Mouse (Mus musculus) embryonic facial prominence, embryonic 12.5 days (tissue): ENCODE measurements around the gene Srebf2. TPM values are rescaled to one million over a fixed set of nuclear protein-coding genes. Genes with fewer than 3 reads are reported as not detected.

ENCODE experiments used
- ATAC-seq: fragments of 200-750 bp; cut with Nextera tagmentation; 2 replicates; pipeline ENCODE4 v1.8.0; 2017; ENCODE audit not compliant: insufficient number of reproducible peaks, insufficient read depth, low FRiP score, low TSS enrichment
- H3K27ac ChIP-seq: fragments of 300-500 bp; sonication (generic); 2 replicates; pipeline ENCODE4 v1.5.1; 2016; ENCODE audit warnings: mild to moderate bottlenecking
- H3K27me3 ChIP-seq: fragments of 300-500 bp; sonication (generic); 2 replicates; pipeline ENCODE4 v1.6.1; 2016; ENCODE audit warnings: mild to moderate bottlenecking, moderate library complexity
- H3K36me3 ChIP-seq: fragments of 300-500 bp; sonication (generic); 2 replicates; pipeline ENCODE4 v1.6.1; 2016; ENCODE audit warnings: mild to moderate bottlenecking
- H3K4me1 ChIP-seq: fragments of 300-500 bp; sonication (generic); 2 replicates; pipeline ENCODE4 v1.6.1; 2016
- H3K4me2 ChIP-seq: fragments of 300-500 bp; sonication (generic); replicated peaks from 2 replicates; pipeline ENCODE4 v1.6.1; 2016; ENCODE audit warnings: mild to moderate bottlenecking, moderate library complexity
- H3K4me3 ChIP-seq: fragments of 300-500 bp; sonication (generic); 2 replicates; pipeline ENCODE4 v1.5.1; 2016; ENCODE audit warnings: mild to moderate bottlenecking
- H3K9ac ChIP-seq: fragments of 300-500 bp; sonication (generic); 2 replicates; pipeline ENCODE4 v1.6.1; 2016; ENCODE audit warnings: mild to moderate bottlenecking, moderate library complexity
- H3K9me3 ChIP-seq: fragments of 300-500 bp; sonication (generic); 2 replicates; pipeline ENCODE4 v1.6.1; 2016; ENCODE audit warnings: mild to moderate bottlenecking, moderate library complexity
- WGBS: fragments of 180-500 bp; shearing (Covaris S2); methylation state at CpG from one replicate; pipeline ENCODE4 v1.1.7; 2016; 5-methylcytosine and 5-hydroxymethylcytosine counted together
- polyA plus RNA-seq: library from polyadenylated mRNA; unstranded; fragments of >200 nt; fragmentation: Nextera tagmentation; extraction: Ambion mirVana; gene quantifications from 2 replicates; pipeline ENCODE4 v1.2.1, GENCODE M21; 2016

Gene Srebf2
- polyA plus RNA-seq, 1 experiment from 2014 or later, result 200 TPM

DNA sequence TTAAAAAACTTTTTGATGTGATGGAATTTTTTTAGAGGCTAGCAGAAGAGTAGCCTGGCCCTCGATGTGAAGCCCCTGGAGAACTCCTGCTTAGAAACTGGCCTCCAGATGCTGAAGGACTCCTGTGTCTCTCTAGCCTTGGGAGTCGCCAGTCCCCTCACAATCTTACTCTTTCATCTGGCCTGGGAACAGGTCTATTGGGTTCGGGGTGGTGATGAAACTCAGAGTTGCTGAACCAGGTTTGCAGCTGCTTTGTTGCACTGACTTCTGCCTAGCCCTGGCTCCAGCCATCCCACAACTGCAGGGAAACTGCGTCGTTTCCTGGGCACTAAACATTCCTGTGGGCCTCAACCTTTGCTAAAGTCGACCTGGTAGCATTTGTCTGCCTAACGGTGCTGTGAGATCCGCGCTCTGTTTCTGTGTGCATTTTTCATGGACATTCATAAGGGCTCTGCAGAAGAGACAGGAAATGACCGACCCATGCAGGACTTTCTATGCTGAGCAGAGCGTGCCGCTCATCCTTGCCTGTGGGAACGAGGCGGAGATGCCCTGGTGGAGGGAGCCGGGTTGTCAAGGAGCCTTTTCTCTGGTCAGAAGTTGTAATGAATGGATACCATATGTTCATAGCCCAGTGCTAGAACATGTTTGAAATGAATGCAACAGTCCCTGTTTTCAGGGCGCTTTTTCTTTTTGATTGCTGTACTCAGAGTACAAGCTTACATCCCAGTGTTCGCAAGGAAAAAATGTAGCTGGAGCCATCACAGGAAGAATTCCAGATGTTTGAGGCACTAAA lies 11.5 kb downstream of the Srebf2 start:
- Histone ChIP-seq H3K27me3 (no peaks in the 10 kb centered on the region), H3K4me2 (0 out of 2 replicates have a peak overlapping the region, but pooled peaks have one; percentile 20), H3K4me3 (no peak overlapping the region), H3K36me3 (peaks cover 5% of the 10 kb centered on the region; the same call in 1 of the 2 replicates), H3K27ac (peak overlapping the region; percentile 84), H3K9ac (no peak overlapping the region), H3K4me1 (peaks cover 55% of the 10 kb centered on the region), H3K9me3 (no peaks in the 10 kb centered on the region)
- 47% methylated on average over 17 of the region's 17 CpGs for WGBS
- ATAC-seq, result no peak

DNA sequence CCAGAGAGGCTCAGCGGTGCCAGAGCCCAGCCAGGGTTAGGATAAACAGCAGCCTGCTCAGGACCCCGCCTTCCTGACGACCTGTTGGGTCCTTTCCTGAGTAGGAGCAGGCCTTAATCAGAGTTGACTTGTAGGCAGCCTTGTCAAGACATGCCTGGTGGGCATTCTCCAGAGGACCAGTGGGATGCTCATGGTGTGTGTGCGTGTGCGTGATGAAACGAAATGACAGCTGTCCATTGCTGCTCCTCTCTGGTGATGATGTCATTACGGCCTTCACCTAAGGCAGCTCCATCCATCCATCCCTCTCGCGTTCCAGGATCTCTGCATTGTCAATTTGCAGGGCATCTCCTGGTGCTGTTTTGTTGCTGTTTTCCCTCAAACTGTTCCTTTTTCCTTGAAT lies 12.5 kb downstream of the Srebf2 start:
- peaks cover 5% of the 10 kb centered on the region; the same call in 1 of the 2 replicates for H3K36me3 ChIP-seq
- H3K4me1 ChIP-seq, result peaks cover 54% of the 10 kb centered on the region
- WGBS, result 78% methylated on average over 9 of the region's 9 CpGs
- H3K9me3 ChIP-seq, result no peaks in the 10 kb centered on the region
- H3K27me3 ChIP-seq, result no peaks in the 10 kb centered on the region
- no peak for ATAC-seq
- no peak overlapping the region for H3K27ac ChIP-seq
- H3K9ac ChIP-seq, result no peak overlapping the region
- no peak overlapping the region for H3K4me2 ChIP-seq
- no peak overlapping the region for H3K4me3 ChIP-seq

DNA sequence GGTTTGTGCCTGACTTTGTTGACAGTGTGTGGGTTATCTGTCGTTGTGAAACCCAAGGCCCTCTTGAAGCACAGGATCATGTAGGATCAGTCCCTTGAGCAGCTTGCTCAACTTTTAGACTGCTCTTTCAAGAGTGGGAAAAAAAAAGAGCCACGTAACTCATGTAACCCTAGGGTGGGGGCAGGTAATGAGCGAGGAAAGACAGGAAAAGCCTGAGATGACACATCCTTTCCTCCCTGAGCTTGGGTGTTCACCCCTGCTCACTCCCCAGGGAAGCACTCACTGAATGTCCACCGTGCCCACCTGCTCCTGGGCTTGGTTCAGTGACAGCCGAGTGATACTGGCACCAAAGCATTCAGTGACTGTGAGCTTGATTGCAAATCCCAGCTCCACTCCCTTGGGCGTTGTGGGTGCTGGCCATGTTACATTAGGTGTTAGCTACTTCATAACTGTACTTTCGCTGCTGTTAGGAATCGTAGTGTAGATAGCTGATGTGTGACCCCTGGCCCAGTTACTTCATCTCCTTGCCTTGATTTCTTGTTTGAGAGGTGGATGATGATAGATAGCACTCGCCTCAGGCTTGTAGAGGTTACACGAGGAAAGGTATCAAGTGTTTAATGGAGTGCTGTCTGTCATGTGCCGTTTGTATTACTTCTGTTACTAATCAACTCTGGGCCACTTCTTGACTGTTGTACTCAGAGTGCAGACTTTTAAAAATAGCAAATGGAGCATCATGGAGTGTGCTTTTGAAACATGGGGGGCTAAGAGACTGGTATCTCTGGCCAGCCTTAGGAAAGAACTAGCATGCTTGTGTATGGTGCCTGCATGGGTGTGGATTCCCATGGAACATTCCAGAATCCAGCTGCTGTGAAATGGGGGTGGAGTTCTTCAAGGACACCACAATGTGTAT lies 14.0 kb downstream of the Srebf2 start:
- Histone ChIP-seq H3K27me3 (no peaks in the 10 kb centered on the region), H3K4me2 (no peak overlapping the region), H3K4me1 (peaks cover 54% of the 10 kb centered on the region), H3K27ac (0 out of 2 replicates have a peak overlapping the region, but pooled peaks have one; percentile 7), H3K36me3 (peaks cover 5% of the 10 kb centered on the region; the same call in 1 of the 2 replicates), H3K4me3 (no peak overlapping the region), H3K9ac (no peak overlapping the region), H3K9me3 (no peaks in the 10 kb centered on the region)
- no peak for ATAC-seq
- WGBS, result 74% methylated on average over 11 of the region's 11 CpGs

DNA sequence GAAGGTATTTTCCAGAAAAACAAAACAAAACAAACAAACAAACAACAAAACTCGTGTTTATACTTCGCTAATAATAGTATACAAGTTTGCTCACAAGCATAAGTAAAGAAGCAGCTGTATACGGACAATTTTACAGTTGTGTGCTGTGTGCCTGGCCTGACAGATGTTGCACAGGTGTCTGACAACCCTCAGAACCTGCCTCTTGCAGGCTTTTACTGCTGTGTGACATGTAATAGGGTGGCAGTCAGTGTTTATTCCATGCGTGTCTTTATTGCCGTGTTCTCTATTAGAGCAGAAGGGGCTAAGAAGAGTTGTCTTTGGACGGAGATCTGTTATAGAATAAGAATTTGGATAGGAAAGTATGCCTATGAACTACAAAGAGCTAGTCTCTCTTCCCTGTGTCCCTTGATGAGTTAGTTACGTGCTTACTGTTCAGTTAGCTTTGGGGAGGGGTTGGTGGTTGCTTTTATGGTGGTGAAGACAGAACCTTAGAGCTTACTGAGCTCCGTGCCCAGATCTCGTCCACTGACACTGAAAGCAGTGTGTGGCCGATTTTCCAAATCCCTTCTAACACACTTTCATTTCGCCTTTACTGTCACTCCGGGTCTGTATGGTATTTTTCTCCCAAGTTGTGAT lies 15.1 kb downstream of the Srebf2 start:
- 91% methylated on average over 12 of the region's 12 CpGs for WGBS
- Histone ChIP-seq H3K36me3 (no peaks in the 10 kb centered on the region), H3K9me3 (no peaks in the 10 kb centered on the region), H3K4me1 (peaks cover 60% of the 10 kb centered on the region), H3K27me3 (no peaks in the 10 kb centered on the region), H3K4me3 (no peak overlapping the region), H3K4me2 (no peak overlapping the region), H3K9ac (no peak overlapping the region), H3K27ac (no peak overlapping the region)
- no peak for ATAC-seq

DNA sequence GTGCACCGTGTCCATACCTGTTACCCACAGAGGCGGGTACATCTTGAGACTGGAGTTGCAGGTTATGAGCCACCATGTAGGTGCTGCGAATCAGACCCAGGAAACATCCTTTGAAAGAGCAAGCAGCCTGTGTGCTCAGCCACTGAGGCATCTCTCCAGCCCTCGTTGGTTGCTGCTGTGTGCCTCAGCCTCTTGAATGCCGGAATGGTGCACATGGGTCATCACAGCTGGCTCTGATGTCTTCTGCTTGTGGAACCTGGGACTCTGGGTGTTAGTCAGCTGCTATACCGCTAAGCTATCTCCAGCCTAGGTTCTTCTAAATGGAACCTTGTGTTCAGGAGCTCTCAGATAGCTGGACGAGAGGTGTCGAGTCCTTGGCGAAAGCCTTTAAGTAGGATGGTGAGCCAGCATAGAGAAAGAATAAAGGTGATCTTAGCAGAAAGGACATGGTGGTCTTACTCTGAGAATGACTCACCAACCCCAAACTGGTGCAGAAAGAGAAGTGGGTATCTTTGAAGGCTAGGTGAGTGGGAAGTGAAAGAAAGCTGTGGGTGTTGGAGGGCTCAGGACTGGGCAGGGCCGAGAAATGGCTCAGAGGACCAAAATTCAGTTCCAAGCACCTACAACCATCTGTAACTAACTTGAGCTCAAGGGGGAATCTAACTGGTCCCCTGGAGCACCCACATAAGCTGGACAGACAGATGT lies 16.5 kb downstream of the Srebf2 start:
- peaks cover 57% of the 10 kb centered on the region for H3K4me1 ChIP-seq
- 83% methylated on average over 10 of the region's 10 CpGs for WGBS
- H3K27ac ChIP-seq, result no peak overlapping the region

DNA sequence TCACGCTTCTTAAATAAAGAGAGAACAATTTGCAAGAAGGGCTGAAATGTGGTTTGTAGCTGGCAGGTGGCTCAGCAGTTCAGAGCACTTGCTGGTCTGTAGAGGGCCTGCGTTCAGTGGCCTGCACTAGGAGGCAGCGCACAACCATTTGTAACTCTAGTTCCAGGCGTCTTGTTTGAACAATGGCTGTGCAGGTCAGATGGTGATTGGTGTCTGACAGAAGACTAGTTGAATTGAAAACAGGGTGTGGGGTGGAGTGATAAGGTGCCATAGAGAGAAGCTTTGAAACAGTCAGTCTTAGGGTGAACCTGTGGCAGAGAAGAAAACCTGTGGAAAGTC lies 17.0 kb downstream of the Srebf2 start:
- Histone ChIP-seq H3K4me2 (no peak overlapping the region), H3K36me3 (no peaks in the 10 kb centered on the region), H3K9me3 (no peaks in the 10 kb centered on the region), H3K27me3 (no peaks in the 10 kb centered on the region), H3K9ac (no peak overlapping the region), H3K27ac (no peak overlapping the region), H3K4me3 (no peak overlapping the region), H3K4me1 (peaks cover 53% of the 10 kb centered on the region)
- ATAC-seq, result no peak
- 66% methylated on average over 4 of the region's 4 CpGs for WGBS

More for the DNA sequence above, 16.5 kb downstream of the Srebf2 start:
- Histone ChIP-seq H3K4me3 (no peak overlapping the region), H3K9ac (no peak overlapping the region), H3K36me3 (no peaks in the 10 kb centered on the region), H3K9me3 (no peaks in the 10 kb centered on the region), H3K4me2 (no peak overlapping the region), H3K27me3 (no peaks in the 10 kb centered on the region)
- no peak for ATAC-seq

DNA sequence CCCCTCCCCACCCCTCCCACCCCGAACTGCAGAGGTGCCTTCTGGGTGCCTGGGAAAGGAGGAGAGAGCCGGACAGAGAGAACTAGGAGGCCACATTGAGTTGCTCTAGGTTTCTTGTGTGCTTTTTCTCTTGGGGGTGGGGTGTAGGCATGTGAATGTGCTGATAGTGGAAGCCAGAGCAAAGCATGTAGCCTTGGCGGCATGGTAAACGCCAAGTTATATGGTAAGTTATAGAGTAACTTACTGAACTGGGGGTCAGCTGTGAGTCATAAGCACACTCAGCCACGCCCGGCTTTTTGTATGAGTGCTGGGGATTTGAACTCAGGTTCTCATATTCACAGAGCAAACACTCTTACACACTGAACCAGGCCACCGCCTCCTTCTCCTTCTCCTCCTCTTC lies 17.5 kb downstream of the Srebf2 start:
- ATAC-seq, result no peak
- Histone ChIP-seq H3K9ac (no peak overlapping the region), H3K36me3 (no peaks in the 10 kb centered on the region), H3K4me2 (no peak overlapping the region), H3K27me3 (no peaks in the 10 kb centered on the region), H3K9me3 (no peaks in the 10 kb centered on the region), H3K4me3 (no peak overlapping the region), H3K4me1 (peaks cover 48% of the 10 kb centered on the region), H3K27ac (no peak overlapping the region)
- 79% methylated on average over 7 of the region's 7 CpGs for WGBS

DNA sequence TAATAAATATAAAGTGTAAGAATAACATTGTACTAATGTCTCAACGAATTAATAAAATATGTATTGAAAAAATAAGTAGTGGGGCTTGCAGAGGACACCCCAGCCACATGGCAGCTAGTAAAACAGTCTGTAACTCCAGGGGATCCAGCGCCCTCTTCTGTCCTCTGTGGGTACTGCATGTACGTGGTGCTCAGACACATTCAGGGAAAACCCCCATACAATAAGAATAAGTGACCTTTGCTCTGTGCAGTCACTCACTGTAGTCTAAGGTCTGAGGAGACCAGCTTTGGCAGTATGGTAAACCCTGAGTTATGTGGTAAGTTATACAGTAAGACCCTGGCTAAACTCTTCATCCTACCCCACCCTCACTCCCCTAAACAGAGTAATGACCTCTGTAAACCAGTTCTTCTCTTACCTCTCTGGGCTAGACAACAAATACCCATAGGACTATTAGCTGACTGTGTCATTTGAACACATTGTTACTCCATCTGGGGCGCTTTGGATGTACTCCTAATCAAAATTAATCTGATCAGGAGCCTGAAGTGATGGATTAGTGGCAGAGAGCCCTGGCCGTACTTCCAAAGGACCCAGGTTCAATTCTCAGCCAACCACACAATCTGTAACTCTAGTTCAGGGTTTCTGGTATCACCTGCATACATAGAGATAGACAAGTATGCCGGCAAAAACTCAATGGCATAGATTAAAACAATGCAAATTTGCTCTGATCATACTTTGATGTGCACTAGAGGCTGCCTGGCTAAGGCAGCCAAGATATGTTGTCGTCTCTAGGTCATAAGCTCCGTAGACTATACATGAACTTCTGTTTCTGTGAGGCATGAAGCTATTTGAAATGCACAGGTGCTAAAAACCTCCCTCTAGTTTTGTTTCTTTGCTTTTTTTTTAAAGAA lies 18.6 kb downstream of the Srebf2 start:
- peaks cover 39% of the 10 kb centered on the region for H3K4me1 ChIP-seq

DNA sequence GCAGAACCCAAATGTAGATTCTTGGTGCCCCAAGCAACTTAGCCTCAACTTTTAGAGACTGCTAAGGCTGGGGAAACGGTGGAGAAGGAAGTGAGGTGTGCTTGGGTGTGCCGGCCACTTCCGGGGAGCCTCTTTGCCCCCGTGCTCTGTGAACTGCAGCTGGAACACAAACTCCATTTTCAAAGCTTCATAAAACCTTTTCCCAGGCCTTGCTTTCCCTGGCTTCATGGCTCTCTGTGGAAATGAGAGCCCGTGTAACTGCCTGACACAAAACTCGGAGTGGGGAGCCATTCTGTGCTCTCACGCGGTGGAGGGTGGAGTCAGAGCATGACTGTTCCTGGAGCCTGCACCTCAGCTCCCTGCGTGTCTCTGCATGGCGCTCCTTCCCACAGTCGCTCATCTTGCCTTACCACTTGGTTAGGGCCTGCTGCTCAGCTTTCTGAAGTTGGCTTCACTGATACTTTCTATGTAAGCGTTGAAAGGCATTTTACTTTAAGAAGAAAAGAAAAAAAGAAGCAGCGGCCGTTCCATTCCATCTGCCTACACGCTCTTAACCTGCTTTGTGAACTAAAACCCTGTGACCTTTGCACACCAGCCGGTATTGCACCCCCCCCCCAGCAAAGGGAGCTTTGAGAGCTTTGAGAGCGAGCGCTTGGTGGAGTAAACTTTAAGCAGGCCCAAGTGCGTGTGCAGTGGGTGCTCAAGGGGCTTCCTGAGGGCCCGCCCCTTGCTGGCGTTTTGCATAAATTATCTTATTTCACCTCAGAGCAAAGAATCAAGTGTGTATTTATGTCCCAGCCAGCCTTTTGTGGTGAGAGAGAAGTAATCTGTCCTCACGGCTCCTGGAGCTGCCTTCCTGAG lies 19.5 kb downstream of the Srebf2 start:
- H3K9me3 ChIP-seq, result no peaks in the 10 kb centered on the region
- no peak overlapping the region for H3K4me2 ChIP-seq
- no peak overlapping the region for H3K4me3 ChIP-seq
- H3K27me3 ChIP-seq, result no peaks in the 10 kb centered on the region
- ATAC-seq, result no peak
- H3K36me3 ChIP-seq, result peaks cover 18% of the 10 kb centered on the region
- 61% methylated on average over 22 of the region's 22 CpGs for WGBS
- H3K4me1 ChIP-seq, result peaks cover 30% of the 10 kb centered on the region
- peak overlapping the region; percentile 27; the same call in 1 of the 2 replicates for H3K9ac ChIP-seq
- H3K27ac ChIP-seq, result peak overlapping the region; percentile 65; the same call in 1 of the 2 replicates

More for the DNA sequence above, 18.6 kb downstream of the Srebf2 start:
- no peak for ATAC-seq
- H3K27ac ChIP-seq, result no peak overlapping the region
- no peaks in the 10 kb centered on the region for H3K27me3 ChIP-seq
- no peak overlapping the region for H3K4me2 ChIP-seq
- no peak overlapping the region; the same call in 1 of the 2 replicates for H3K9ac ChIP-seq
- no peak overlapping the region for H3K4me3 ChIP-seq
- 56% methylated on average over 8 of the region's 8 CpGs for WGBS
- H3K36me3 ChIP-seq, result peaks cover 9% of the 10 kb centered on the region
- H3K9me3 ChIP-seq, result no peaks in the 10 kb centered on the region
